Mouse (Mus musculus) frontal cortex, adult (tissue): ENCODE data around the gene Prkn.
A peak's percentile ranks its signal among the peaks of the same experiment; 100 is the strongest.

Experiments used
- ATAC-seq: cut with Nextera tagmentation; 2 replicates; pipeline ENCODE4 v1.9.2; 2017; ENCODE audit warnings: mild to moderate bottlenecking, moderate library complexity, mixed read lengths; ENCODE audit not compliant: low TSS enrichment

Prkn gene

DNA sequence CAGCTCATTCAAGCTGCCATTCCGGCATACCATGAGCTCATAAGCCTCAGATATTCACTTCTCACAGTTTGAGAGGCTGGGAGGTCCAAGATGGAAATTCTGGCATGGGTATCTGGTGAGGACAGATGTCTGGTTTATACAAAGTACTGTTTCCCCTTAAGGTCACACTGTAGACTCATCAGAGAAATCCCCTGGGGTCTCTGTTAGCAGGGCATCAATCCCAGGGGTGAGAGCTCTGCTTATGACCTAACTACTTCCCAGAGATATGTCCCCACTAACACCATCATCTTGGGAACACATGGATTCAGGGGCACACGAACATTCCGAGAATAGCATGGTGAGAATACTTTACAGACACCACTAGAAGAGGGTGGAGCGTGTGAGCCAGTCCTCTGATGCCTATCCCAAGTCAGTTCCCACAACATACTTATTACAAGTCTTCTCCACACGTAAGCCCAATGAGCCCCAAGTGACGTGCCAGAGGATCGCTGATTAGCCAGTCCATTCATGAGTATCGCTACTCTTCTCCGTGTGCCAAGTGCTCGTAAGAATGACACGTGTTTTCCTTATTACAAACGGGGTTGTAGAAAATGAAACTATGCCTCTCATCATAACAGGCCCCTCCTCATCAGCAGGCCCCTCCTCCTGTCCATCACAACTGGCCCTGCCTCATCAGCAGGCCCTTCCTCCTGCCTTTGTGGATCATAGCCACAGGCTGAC is 895.1 kb downstream of the Prkn start:
- no peak for ATAC-seq

DNA sequence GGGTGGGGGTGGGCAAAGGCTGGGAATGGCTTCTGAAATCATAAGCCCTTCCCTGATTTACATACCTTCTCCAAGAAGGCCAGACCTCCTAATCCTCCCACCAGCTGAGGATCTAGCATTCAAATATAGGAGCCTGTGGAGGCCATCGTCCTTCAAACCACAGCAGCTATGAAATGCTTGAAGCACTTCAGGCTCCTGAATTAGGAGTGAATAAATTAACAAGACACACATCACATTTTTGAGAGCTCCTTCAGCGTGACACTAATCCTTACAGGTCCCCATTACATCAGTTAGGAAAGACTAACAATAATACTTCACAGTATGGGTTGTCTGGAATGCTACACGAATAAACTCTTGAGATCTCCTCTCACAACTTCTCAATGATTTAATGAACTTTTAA is 896.3 kb downstream of the Prkn start:
- no peak for ATAC-seq

DNA sequence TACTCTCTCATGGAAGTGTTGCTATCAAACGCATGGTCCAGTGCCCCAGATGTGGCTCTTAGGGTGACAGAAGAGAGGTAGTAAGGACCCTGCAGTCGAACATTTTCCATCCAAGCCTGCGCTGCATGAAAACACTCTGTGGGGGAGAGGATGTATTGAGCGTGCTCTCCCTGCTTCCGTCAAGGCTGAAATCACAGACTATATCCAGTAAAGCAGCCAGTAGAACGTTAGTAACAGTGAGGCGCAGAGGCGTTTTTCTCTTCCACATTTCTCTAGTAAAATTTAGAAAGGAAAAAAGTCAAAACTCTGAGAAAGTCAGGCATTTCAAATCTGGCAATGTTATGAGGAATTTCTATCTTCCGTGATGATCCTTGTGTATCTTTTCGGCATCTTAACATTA is 897.7 kb downstream of the Prkn start:
- peak; percentile 89; the same call in 1 of the 2 replicates for ATAC-seq

DNA sequence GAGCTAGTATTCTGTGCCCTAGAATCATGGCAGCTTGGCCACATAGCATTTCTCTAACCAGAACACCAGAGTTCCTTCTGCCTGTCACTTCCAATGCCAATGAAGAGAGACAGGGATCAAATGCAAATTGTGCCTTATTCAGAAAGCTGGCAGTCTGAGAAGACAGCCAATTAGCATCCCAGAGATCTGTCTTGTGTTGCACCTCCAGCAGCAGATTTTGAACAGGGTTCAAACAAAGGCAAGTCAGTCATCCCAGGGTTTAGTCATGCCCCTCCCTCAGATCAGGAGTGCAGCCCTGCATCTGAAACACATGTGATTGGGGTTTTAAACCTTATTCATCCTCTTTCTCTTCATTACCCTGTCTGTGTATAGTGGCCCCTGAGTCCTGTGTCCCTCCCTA is 900.5 kb downstream of the Prkn start:
- no peak for ATAC-seq

DNA sequence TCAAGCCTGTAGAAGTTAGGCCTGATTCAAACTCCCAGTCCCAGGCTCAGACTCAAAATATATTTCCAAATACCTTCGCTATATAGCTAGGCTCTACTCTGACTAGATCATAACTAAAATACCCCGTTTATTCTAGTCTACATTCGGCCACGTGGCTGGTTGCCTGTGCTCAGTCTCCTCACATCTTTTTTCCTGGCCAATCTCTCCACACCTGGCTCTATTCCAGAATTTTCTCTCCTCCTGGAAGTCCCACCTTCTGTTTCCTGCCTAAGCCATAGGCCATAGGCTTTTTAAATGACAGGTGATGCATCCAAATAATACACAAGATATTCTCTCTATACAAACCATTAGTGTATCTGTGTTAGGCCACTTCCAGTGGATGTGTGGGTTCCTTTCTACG is 901.0 kb downstream of the Prkn start:
- ATAC-seq, result no peak

DNA sequence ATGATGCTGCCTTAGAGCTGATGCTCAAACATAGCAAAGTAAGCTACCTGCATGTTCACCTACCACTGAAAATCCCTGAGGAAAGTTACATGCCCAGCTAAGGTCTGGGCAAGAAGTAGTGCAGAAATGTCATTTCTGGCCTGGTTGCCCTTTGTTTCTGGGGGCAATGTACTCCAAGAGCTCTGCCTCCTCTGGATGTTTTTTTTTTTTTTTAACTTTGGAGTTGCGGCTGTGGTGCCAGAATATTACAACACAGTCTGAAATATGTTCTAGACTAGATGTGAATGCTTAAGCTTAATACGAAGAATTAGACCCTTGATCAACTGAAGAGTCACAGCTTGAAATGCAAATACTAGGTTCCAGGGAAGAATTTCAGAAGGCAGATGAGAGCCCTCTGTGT is 911.1 kb downstream of the Prkn start:
- no peak for ATAC-seq

DNA sequence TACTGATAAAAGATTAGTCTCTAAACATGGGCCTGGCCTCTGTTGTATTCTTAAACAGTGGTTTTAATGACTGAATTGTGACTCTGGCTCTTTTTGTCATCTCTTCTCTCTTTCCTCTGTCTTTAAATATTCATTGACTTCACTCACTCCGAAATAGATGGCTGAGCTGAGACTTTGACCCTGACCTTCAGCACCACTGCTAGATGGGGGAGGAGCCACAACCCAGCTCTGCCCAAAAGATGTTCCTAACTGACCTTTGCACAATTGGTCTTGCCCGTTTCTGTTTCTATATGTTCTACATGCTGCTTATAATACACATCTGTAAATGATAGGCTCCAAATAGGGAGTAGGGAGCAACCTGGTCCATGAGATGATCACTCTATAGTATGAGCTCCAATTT is 912.5 kb downstream of the Prkn start:
- no peak for ATAC-seq

DNA sequence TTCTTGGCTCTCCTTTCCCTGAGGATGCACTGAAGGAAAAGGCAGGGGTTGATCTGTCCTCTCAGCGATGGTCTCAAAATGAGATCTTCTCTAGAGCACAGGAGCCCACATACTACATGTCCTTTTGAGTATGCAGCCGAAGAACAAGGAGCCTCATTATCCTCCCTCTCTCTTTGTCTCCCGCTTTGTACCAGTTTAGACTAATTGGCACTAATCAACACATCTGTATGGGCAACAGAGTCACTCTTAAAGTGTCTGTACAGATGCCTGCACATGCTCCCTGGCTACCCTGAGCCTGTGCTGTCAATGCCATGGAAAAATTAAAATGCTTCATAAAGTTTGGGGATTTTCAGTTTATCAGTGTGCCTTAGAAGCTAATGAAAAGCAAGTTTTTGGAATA is 924.9 kb downstream of the Prkn start:
- no peak; the same call in 1 of the 2 replicates for ATAC-seq

DNA sequence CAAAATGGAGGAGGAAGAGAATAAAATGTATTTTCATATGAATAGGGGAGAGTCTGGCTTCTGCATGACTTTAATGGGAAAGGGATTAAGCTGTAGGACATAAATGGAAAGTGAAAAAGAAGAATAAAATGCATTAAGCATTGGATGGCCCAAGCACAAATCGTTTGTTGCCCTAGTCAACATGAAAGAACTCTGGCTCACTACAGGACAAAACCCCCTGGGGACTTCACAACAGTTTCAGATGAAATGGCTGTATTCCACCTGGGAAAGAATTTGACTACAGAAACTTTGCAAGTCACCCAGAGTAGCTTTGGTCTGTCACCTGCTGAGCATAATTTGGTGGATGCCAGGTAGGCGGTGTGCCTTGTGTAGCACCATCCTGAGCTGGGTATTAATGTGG is 925.4 kb downstream of the Prkn start:
- no peak for ATAC-seq

DNA sequence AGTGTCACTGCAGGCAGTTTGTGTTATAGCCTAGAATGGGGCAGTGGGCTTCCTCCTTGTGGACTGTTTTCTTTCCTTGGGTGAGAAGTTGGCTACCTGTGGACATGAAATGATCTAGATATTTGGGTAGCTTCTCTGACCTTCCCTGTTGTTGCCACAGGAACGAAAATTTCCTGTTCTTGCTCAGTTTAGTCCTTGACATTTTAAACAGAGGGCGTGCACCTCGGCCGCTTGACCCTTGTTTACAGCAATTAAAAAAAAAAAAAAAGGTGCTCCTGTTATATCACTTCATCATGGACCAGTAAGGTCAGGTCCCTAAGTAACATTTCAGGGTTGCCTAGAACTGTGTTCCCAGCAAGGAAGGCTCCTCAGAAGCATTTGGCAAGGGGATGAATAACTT is 927.1 kb downstream of the Prkn start:
- ATAC-seq, result no peak

DNA sequence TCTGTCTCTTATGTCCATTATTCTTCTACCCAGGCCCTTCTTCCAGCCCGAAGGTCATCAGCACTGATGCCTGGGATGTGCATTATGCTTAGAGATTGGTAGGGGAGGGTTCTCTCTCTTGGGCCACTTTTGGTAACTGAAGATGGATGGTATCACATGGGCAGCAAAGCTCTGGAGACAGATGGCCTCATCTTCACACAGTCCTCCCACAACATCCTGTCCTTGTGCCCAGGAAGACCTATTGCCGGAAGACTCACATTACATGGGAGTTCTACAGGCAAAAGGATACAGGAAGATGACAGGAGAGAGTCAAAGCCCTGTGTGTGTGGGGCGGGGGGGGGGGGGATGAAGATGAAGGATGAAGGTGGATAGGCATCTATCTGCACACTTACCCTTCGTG is 928.2 kb downstream of the Prkn start:
- no peak for ATAC-seq

DNA sequence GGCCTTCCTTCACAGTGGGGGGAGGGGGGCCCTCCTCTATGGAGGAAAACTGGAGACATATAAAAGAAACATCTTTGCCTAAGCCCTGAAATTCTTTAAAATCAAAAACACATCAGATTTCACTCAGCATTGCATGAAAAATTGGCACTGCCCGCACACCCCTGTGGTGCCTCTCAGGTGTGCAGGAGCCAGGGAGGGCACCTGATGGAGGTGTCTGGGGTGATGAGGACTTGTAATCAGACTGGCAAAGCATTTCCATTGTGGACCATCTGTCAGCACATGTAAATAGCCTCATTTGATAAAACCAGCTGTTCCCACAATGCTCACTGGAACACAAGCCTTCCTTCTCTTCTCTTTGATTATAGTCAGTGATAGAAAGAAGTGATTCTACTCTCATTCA is 928.8 kb downstream of the Prkn start:
- no peak for ATAC-seq

DNA sequence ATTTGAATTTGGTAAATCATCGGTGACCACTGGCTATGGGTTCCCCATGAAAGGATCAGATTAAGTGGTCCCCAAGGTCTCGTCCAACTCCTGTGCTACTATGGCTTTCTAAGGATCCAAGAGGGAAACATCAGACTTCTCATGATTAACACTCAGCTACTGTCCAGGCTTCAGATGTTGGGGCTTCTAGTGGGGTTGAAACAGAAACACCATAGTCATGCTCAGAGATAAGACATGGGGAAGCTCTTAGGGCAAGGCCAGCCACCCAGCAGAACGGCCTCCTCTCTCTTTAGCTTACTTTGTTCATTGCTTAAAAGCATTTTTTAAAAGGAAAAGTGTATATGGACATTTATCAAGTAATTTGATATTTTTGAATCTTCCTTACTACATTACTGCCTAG is 929.3 kb downstream of the Prkn start:
- ATAC-seq, result no peak

DNA sequence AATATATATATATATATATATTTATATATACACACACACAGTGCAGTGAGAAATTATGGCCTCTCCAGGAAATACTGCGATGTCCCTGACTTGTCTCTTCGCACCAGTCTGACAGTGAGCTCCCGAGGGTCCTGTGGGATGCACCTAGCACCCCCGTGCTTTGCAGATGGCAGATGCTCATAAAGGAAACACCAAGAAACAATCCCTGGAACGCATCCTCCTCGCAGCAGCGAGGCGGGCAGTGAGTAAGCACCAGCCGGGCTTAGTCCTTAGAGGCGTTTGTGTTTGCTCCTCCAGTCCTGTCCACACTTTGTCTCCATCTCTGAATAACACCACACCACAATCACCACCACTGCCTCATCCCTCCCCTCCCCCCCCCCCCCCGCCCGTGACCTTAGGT is 939.4 kb downstream of the Prkn start:
- ATAC-seq, result peak; percentile 62

DNA sequence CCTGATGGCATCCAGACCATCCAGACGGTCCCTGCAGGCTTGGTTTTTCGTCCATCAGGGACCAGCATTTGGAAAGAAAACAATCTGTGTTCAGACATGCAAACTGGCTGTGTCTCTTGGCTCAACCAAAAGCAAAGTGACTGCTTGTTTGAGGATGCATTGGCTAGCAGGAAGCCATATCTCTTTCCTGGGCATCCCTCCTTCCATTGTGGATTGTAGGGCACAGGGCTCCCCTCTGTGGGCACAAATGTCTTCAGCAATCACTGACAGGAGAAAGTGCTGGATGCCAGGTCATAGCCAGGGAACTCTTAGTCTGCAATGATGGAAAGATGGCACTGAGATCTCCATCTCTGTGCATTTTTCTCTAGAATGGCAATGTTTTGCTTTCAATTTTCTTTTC is 939.8 kb downstream of the Prkn start:
- no peak for ATAC-seq

DNA sequence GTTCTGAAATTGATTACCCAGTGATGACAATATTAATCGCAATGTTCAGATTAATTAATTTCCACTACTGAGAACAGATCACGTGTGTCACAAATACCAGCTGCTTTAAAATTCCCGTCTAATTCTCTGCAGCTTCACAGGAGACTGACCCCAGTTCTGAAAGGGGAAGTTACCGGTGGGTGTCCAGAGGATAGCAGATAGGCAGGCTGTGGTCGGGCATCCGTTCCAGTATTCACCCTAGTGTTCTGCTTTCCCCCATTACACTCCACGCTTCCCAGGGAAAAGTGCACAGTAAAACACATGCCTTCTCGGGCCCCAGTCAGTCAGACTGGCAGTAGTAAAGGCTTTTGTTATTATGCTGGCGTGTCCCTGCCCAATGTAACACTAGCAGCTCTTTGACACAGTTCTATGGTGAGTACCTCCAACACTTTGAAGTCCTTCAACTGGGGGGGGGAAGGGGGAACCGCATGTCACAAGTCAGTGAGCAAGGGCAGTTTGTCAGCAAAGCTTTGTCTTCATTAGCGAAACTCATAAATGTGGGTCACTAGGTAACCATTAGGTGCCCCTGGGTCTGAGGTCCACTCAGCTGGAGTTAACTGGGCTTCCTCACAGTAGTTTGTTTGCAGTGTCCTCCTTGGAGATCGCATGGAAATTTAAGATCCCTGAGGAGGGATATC is 940.8 kb downstream of the Prkn start:
- ATAC-seq, result no peak

DNA sequence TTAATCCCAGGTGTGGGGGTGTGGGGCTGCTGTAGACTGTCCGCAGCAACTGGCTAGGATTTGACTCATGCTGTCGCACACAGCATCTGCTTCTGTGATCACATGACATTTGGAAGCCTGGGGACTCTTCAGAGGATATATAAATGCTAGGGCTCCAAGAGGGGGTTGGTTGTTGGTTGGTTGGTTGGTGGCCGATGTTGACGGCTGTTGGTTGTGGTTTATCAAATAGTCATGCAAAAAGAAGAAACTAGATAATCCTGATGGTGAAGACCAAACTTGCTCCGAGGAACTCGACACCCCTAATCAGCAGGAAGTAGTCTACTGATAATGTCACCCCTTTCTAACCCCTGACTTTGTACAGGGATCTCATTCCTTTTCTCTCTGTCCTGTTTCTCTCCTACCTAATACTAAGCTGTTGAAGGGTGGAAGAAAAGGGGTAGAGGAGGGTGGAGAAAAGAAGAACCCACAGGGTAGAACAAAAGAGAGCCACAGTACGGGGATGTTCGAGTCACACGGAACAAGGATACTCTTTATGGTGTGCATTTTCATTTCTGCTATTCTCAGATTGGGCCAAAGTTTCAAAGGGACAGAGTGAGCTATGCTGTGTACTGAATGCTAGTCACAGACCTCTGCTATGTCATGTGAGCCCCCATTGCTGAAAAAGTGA is 948.2 kb downstream of the Prkn start:
- no peak for ATAC-seq

DNA sequence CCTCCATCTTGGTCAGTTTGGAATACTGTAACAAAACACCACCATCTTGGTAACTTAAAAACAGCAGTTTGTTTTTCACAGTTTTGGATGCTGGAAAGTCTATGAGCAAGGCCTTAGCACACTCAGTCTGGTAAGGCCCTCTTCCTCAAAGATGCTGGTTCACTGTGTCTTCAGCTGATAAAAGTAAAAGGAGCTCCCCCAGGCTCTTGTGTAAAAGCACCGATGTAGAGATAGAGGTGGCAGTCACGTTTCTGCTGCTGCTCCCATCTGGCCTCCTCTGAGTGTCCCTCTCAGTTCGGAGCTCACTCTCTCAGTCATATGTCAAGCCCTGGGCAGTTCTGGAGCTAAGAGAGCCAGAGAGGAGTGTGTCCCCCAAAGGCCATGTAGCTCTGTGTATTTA is 955.8 kb downstream of the Prkn start:
- ATAC-seq, result no peak

DNA sequence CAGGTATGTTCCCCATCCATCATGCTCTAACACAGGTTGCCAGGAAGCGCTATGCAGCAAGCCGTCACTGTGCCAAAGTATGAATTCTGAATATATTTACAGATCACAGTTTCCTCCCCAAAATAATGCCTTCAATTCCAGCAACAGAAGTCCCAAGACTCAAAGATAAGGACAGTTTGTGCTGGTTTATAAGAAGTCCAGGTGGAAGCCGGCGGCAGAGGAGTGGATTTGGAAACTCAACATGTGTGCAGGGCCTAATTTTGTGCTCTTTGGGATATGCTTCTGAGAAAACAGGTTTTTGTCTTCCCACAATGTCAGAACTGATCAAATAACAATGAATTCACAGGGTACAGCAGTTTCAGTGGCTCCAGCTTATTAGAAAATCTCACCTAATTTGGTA is 961.0 kb downstream of the Prkn start:
- no peak for ATAC-seq

DNA sequence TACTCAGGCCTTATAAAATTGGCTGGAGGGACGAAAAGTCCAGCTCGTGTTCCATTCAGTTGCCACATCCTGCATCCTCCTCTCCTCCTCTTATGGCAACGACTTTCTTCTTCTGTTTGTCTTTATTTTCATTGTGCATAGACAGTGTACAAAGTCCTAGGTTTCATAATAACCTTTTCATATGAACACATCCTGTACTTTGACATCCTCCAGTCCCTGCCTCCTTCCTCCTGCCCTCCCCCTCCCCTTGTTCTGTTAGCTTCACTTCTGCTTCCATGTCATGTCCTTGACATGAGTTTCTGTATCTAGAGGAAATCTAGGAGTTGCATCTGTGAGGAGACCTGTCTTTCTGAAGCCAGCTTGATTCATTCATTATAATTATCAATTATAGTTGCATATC is 967.1 kb downstream of the Prkn start:
- no peak for ATAC-seq

DNA sequence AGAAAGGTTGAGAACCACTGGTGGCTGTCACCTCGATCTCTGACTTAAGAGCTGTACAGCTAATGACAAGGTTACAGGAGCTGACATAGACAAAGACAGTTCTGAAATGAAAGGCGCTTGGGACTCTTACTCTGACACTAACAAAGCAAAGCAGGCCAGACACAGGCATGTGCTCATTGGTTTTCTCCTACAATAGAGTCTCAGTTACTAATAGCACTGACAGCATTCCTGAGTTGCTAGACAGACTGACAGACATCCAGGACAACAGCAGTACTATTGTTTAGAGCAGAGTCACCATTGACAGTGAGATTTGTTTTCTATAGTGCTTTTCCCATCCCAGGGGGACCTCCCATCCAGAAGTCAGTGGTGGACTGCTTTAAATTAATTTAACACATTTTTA is 977.7 kb downstream of the Prkn start:
- no peak for ATAC-seq

DNA sequence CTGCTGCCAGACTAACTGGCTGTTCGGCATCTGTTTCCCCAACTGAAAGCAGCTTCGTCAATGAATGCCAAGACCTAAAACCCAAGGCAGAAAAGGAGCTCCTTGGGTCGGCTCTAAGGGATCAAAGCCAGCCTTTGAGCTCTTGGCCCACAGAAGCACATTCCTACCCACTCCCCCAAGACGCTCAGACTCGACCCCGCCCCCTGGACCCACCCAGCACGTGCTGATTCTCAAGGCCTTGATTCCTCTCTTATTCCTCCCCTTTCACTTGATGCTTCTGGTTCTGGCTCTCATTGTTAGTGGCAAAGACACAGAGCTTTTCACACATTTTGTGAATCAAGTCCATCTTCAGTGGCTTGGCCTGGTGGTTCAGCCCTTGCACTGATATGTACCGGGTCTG is 979.3 kb downstream of the Prkn start:
- no peak for ATAC-seq

DNA sequence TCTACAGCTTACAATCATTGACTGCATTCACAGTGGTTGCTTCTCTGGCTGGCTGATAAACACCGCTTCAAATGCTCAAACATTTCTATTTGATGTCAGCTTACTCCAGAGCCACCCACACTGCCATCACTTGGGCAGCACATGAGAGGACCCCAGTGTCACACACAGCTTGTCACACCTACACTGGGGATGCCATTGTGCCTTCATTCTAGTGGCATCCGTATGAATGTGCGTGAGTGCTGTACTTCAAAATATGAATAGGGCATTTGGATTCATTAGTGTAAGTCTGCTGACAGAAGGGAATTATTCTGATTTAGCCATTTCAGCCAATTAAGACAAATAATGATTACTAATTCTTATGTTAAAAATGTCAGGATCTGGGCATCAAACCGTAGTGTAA is 980.6 kb downstream of the Prkn start:
- ATAC-seq, result no peak
